Mouse (Mus musculus): ENCODE results near the gene Itga3. TPM values are rescaled to one million over a fixed set of nuclear protein-coding genes. Genes with fewer than 3 reads are reported as not detected.

The Itga3 gene
- polyA plus RNA-seq, 1 experiment from 2014 or later: 8.0 TPM

GRCm38 (mm10) chr11:95076041-95076535, 513 bp downstream of the Itga3 start:
- Histone ChIP-seq H3K27ac (peak overlapping the region; percentile 66; the same call in 1 of the 2 replicates), H3K9ac (peak overlapping the region; percentile 63), H3K9me3 (replicated peaks) (no peaks in the 10 kb centered on the region), H3K4me3 (peak overlapping the region; percentile 56), H3K36me3 (no peaks in the 10 kb centered on the region), H3K27me3 (peaks cover 59% of the 10 kb centered on the region), H3K4me1 (peaks cover 28% of the 10 kb centered on the region), H3K4me2 (replicated peaks) (peak overlapping the region; percentile 84)
- peak; percentile 59 for ATAC-seq (ENCODE audit: low FRiP score)
- WGBS: under 1% methylated on average over 42 of the region's 42 CpGs

DNA sequence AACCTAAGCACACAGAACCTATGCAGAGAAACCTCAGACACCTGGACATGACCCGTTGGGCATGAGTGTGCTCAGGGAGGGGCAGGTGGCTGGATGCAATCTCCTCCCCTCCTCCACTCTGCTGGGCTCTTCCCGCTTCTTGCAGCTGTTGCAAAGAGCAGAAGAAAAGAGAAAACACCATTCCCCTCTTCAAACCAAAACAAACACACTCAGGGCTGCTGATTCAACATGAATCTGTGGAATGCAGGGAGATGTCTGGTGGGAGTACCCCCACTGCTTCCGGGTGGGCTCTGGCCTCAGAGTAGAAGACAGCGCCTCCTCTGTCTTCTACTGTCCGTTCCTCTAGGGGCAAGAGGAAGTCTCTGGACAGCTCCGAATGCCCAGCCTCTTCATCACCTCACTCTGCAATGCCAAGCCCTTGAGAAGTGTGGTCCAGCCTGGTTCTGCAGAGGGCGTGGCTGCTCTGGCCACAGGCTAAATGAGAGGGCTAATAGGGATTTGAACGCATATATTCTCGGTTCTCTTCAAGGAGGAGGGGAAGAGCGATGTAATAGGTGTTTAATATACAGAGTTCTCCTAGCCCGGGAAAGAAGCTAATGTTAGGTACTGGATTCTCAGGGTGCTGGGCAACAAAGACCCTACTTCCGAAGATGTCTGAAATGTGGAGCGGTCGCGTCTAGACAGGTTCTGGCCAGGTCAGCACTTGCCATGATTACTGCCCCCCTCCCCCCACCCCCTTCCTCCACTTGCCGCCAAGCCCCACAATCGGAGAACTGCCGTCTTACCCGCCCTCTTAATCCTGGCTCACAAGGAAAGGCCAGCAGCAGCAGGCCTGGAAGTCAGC, 1.2 kb downstream of the Itga3 start:
- Histone ChIP-seq H3K9ac (peak overlapping the region; percentile 63), H3K36me3 (no peaks in the 10 kb centered on the region), H3K27ac (no peak overlapping the region), H3K4me3 (peak overlapping the region; percentile 56), H3K4me1 (peaks cover 28% of the 10 kb centered on the region), H3K9me3 (replicated peaks) (no peaks in the 10 kb centered on the region), H3K27me3 (peaks cover 59% of the 10 kb centered on the region), H3K4me2 (replicated peaks) (peak overlapping the region; percentile 84)
- ATAC-seq (ENCODE audit: low FRiP score): no peak
- 8% methylated on average over 19 of the region's 19 CpGs for WGBS

DNA sequence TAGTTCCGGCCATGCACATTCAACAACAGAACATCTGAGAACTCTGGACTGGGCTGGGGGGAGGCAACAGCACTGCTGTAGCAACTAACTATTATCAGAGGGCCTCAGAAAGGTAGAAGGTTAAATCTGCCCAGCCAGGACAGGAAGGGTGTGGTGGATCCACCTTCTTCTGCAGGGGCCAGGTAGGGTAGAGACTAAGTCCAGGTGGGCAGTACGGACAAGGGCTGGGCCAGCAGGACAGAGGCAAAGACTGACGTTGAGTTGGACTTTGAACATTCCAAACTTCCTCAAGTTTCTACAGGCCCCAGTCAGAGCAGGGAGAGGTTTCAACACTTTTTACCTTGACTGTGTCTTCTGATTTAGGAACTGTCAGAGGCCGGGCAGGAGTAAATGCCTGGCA, 1.9 kb downstream of the Itga3 start:
- ATAC-seq (ENCODE audit: low FRiP score): no peak
- Histone ChIP-seq H3K4me2 (replicated peaks) (peak overlapping the region; percentile 84; the same call in 1 of the 2 replicates), H3K4me3 (peak overlapping the region; percentile 56; the same call in 1 of the 2 replicates), H3K27me3 (peaks cover 56% of the 10 kb centered on the region), H3K36me3 (no peaks in the 10 kb centered on the region), H3K9me3 (replicated peaks) (no peaks in the 10 kb centered on the region), H3K27ac (no peak overlapping the region), H3K4me1 (peaks cover 28% of the 10 kb centered on the region), H3K9ac (no peak overlapping the region)
- WGBS: 78% methylated on average over 4 of the region's 4 CpGs

- WGBS: 78% methylated on average over 4 of the region's 4 CpGs
- Histone ChIP-seq H3K36me3 (no peaks in the 10 kb centered on the region), H3K9ac (no peak overlapping the region), H3K4me2 (replicated peaks) (no peak overlapping the region), H3K4me1 (peaks cover 28% of the 10 kb centered on the region), H3K27me3 (peaks cover 47% of the 10 kb centered on the region), H3K4me3 (no peak overlapping the region), H3K27ac (no peak overlapping the region), H3K9me3 (replicated peaks) (no peaks in the 10 kb centered on the region)
- ATAC-seq (ENCODE audit: low FRiP score): no peak
Measured at GRCm38 (mm10) chr11:95073835-95074234, 2.8 kb downstream of the Itga3 start.

DNA sequence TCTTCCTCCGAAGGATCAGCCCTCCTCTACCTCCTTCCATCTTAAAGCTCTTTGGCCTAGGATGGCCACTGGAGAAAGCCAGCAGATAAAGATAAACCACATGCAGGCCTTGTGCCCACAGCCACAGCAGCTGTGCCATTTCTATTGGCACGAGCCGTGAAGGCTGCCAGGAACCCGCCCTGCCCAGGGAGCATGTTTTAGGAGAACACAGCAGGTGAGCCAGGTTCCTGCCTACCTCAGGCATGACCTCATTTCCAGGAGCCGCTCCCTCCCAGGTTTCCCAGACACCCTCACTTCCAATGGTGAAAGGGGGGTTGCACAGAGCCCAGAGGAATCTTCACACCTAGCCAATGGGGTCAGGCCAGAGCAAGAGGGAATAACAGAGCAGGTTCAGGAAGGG, 3.8 kb downstream of the Itga3 start:
- Histone ChIP-seq H3K4me1 (peaks cover 25% of the 10 kb centered on the region), H3K4me3 (no peak overlapping the region), H3K4me2 (replicated peaks) (no peak overlapping the region), H3K9me3 (replicated peaks) (no peaks in the 10 kb centered on the region), H3K27me3 (peaks cover 37% of the 10 kb centered on the region), H3K36me3 (no peaks in the 10 kb centered on the region), H3K27ac (no peak overlapping the region), H3K9ac (no peak overlapping the region)
- WGBS: 72% methylated on average over 5 of the region's 5 CpGs
- ATAC-seq (ENCODE audit: low FRiP score): no peak

GRCm38 (mm10) chr11:95072136-95072535, 4.5 kb downstream of the Itga3 start:
- H3K36me3 ChIP-seq: no peaks in the 10 kb centered on the region
- peaks cover 30% of the 10 kb centered on the region for H3K27me3 ChIP-seq
- H3K9me3 ChIP-seq (replicated peaks): no peaks in the 10 kb centered on the region
- H3K4me1 ChIP-seq: peaks cover 24% of the 10 kb centered on the region
- H3K4me3 ChIP-seq: no peak overlapping the region
- H3K27ac ChIP-seq: no peak overlapping the region
- ATAC-seq (ENCODE audit: low FRiP score): no peak
- no peak overlapping the region for H3K9ac ChIP-seq
- 70% methylated on average over 8 of the region's 8 CpGs for WGBS
- no peak overlapping the region for H3K4me2 ChIP-seq (replicated peaks)

- no peak for ATAC-seq (ENCODE audit: low FRiP score)
- Histone ChIP-seq H3K4me2 (replicated peaks) (no peak overlapping the region), H3K27me3 (peaks cover 26% of the 10 kb centered on the region), H3K27ac (no peak overlapping the region), H3K9ac (no peak overlapping the region), H3K4me3 (no peak overlapping the region), H3K36me3 (no peaks in the 10 kb centered on the region), H3K9me3 (replicated peaks) (no peaks in the 10 kb centered on the region), H3K4me1 (peaks cover 21% of the 10 kb centered on the region)
- WGBS: 66% methylated on average over 7 of the region's 7 CpGs
Measured at GRCm38 (mm10) chr11:95071266-95071665, 5.3 kb downstream of the Itga3 start.

GRCm38 (mm10) chr11:95070140-95071107, 6.2 kb downstream of the Itga3 start:
- ATAC-seq (ENCODE audit: low FRiP score): no peak
- Histone ChIP-seq H3K27me3 (peaks cover 18% of the 10 kb centered on the region), H3K4me3 (no peak overlapping the region), H3K4me1 (peaks cover 14% of the 10 kb centered on the region), H3K27ac (no peak overlapping the region), H3K4me2 (replicated peaks) (no peak overlapping the region), H3K9ac (no peak overlapping the region), H3K36me3 (no peaks in the 10 kb centered on the region), H3K9me3 (replicated peaks) (no peaks in the 10 kb centered on the region)
- 72% methylated on average over 8 of the region's 8 CpGs for WGBS

DNA sequence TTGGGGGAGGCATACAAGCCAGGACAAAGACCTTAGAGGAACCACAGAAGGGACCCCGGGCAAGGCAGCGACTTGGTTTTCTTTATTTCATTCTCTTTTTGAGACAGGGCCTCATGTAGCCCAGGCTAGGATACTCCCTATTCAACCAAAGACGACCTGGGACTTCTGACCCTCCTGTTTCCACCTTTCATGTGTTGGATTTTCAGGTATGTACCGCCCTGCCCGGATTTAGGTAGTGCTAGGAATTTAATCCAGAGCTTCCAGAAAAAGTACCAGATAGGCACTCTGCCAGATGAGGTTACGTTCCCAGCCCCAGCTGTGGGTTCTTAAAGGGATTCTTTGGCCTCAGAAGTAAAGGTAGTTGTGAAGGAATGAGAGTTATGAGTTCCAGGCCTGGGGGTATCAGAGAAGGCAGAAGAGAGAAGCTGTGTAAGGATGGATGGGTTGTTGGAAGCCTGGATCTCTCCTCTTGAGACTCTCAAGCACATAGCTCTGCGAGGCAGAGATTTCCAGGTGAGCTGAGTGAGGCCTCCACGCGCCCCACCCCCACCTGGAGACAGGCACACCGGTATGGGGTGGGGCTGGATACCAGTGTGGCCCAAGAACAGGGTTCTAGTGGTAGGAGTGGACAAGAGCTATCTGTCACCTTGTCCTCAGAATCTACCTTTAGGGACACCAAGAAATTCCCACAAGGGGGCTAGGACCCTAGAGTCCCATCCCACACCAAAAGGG, 7.2 kb downstream of the Itga3 start:
- H3K9ac ChIP-seq: no peak overlapping the region
- H3K4me3 ChIP-seq: no peak overlapping the region
- H3K27ac ChIP-seq: no peak overlapping the region
- peaks cover 5% of the 10 kb centered on the region; the same call in 1 of the 2 replicates for H3K4me1 ChIP-seq
- peaks cover 8% of the 10 kb centered on the region for H3K27me3 ChIP-seq
- no peaks in the 10 kb centered on the region for H3K9me3 ChIP-seq (replicated peaks)
- H3K36me3 ChIP-seq: no peaks in the 10 kb centered on the region
- H3K4me2 ChIP-seq (replicated peaks): no peak overlapping the region
- ATAC-seq (ENCODE audit: low FRiP score): no peak
- WGBS: 85% methylated on average over 10 of the region's 10 CpGs

DNA sequence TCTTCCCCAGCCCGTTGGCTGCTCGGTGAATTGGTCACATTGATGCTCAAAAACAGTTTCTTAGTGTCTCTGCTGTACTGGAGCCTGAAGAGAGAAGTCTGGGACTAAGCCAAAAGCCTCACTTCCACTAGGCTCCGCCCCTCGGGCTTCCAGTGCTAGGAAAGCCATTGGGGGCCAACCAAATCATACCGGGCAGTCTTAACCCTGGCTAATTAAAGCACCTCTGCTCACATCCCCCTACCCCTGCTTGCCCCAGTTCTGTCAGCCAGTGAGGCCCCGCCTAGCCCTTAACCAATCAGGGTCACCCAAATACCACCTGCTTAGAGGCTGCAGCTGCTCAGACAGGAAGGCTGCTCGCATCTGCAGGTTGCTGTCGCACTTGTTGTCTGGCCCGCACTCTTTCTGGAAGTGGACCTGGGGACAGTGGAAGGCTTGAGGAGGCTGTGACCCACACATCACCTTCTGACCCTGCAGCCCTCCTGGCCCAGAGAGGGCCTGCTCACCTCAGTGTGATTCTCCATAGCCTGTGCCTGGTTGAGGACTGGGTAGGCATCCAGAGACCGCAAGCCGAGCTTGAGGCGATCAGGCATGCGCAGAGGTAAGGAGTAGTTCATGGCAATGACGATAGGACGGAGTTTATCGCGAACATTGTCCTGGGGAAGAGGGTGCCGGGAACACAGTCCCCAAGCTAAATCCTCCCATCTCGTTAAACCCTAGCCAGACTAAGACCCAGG, 19.7 kb downstream of the Itga3 start:
- ATAC-seq (ENCODE audit: low FRiP score): no peak
- Histone ChIP-seq H3K27me3 (peaks cover 21% of the 10 kb centered on the region; the same call in 1 of the 2 replicates), H3K27ac (no peak overlapping the region), H3K36me3 (0 out of 2 replicates have a peak, but pooled peaks cover 4% of the 10 kb centered on the region), H3K9me3 (replicated peaks) (no peaks in the 10 kb centered on the region), H3K4me2 (replicated peaks) (peak overlapping the region; percentile 9; the same call in 1 of the 2 replicates), H3K9ac (no peak overlapping the region), H3K4me1 (no peaks in the 10 kb centered on the region), H3K4me3 (no peak overlapping the region)
- 32% methylated on average over 19 of the region's 19 CpGs for WGBS

- Histone ChIP-seq H3K9ac (no peak overlapping the region), H3K27me3 (peaks cover 18% of the 10 kb centered on the region; the same call in 1 of the 2 replicates), H3K36me3 (0 out of 2 replicates have a peak, but pooled peaks cover 3% of the 10 kb centered on the region), H3K4me1 (no peaks in the 10 kb centered on the region), H3K27ac (no peak overlapping the region), H3K4me3 (no peak overlapping the region), H3K9me3 (replicated peaks) (no peaks in the 10 kb centered on the region), H3K4me2 (replicated peaks) (no peak overlapping the region)
- ATAC-seq (ENCODE audit: low FRiP score): no peak
- WGBS: 77% methylated on average over 9 of the region's 9 CpGs
Measured at GRCm38 (mm10) chr11:95053062-95053461, 23.5 kb downstream of the Itga3 start.

Measured in hindbrain, embryonic 12.5 days (tissue).